Mouse (Mus musculus) adrenal gland, postnatal 25 days (tissue): ENCODE measurements around the gene Crhr2. TPM values are rescaled to one million over a fixed set of nuclear protein-coding genes. Genes with fewer than 3 reads are reported as not detected.

Experiments
- DNase-seq: peaks from one replicate; pipeline ENCODE4 v3.0.0; 2021; ENCODE audit warnings: mixed read lengths
- long read RNA-seq: library from polyadenylated mRNA; stranded (forward); transcript quantifications from one replicate; pipeline ENCODE4 v2.0.0, GENCODE M21; 2021
- total RNA-seq: library from RNA; stranded (reverse); gene quantifications from 2 replicates; pipeline ENCODE4 v1.2.3, GENCODE M21; 2021

Gene Crhr2
- not detected in 2 replicates for total RNA-seq
- long read RNA-seq: 0 reads

DNA sequence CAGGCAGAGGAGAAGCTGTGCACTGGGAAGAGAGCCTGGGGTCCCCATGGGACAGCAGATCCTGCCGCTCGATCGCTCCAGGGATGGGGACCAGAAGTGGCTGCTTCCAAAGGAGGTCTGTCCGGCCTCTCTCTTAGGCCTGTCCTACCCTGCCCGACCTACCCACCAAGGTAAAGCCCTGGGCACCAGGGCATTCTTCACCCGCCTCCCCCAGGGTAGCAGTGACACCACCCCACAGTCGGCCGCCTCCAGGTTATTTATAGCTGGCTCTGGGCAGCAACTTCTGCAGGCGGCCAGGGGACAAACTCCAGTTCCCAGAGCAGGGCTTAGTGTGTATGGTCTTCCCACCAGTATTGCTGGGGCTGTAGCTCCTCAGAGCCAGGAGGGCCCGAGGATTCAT, at the start of gene Crhr2:
Gene Crhr2, minus strand, starts transcription at position 223 of the 400 bp plus-strand sequence.
- no peak for DNase-seq

DNA sequence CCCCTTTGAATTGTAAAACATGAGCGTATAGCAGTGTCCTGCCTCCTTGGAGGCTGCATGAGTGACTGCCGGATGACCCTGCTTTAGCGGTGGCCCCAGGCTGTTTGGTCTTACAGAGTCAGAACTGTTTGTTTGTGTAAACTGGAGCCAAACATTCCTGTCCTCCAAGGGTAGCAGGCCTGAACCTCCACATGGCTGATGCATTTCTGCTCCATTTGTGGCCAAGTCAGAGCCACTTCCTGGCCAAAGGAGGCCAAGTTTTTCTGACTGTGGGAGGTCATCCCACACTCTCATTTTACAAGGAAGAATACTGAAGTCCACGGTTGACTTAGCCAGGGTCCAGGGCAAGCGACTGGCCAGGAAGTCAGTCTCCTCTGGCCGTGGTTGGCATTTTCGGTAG, 46.7 kb upstream of the Crhr2 start:
- DNase-seq: no peak

DNA sequence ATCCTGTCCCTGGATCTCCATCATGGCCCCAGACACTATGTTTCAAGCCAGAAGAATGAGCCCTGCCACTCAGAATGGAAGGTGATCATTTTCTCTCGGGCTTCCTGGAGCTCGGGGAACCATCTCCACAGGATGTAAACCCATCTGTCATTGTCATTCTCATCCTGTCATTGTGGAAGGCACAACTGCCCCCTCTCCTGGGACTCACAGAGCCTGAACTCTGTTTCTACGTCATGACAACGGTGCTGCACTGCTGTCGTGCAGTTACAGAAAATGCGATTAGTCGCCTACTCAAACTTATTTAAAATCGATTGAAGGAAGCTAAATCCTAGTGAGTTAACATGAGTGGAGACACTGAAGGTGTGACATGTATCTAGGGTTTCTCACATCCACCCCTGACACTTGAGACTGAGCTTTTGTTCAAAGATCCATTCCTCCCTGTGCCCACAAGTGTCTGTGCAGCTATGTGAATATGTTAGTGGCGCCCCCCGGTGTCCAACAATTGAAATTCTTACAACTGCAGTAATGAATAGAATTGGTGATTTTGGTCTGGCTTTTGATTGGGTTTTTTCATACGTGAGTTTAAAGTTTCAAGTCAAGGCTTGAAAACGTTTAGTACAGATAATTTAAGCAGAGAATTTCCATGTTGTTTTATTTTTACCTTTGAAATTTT, 44.4 kb upstream of the Crhr2 start:
- DNase-seq: peak; percentile 28

DNA sequence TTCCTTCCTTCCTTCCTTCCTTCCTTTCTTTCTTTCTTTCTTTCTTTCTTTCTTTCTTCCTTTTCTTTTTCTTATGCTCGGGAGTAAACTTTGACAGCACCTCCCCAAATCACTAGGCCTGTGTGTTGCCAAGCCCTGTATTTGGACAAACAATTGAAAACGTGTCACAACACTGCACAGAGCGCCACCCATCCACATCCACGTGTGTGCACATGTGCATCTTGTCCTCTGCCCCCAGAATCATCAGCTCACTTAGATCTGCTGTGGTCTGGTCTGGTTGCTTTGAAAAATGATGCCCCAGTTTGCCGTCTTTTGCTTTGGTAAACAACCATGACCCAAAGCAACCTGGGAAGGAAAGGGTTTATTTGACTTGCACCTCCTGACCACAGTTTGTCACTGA, 43.1 kb upstream of the Crhr2 start:
- no peak for DNase-seq

DNA sequence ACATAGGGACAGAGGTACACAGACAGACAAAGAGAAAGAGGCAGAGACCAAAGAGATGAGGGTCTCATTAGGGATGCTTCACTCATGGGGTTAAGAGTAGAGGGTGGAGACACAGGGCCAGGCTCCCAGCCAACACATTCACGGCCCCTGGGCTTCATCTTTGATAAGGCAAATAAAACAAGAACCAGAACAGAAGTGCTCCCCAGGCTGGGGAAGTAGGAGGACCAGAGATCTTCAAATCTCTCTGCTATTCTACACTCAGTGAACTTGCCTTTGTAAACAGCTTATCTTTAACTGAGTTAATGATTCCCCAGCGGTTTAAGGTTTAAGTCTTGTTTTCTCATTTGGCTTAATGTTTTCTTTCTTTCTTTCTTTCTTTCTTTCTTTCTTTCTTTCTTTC, 42.6 kb upstream of the Crhr2 start:
- no peak for DNase-seq

DNA sequence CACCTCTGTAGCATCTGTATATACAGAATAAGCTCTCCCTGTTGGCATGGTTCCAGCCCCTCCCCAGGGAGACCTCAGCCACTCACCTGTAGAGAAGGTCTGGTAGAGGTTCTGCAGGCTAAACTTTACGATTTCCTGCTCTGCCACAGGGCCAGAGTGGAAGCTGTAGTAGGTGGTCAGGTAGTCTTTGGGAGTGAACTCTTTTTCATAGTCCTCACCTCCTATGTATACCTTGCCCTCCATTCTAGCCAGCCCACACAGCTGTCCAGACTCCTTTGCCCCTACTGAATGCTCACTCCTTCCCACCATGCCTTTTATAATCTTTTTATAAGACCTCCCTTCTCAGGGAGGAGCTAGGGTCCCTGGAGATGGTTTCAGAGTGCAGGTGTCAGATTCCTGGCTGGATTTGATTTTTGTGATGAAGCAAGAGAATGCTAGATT, 41.9 kb upstream of the Crhr2 start, which contains the start of gene Inmt:
Gene Inmt, minus strand, starts transcription at position 303 of the 441 bp plus-strand sequence.
- DNase-seq: no peak

DNA sequence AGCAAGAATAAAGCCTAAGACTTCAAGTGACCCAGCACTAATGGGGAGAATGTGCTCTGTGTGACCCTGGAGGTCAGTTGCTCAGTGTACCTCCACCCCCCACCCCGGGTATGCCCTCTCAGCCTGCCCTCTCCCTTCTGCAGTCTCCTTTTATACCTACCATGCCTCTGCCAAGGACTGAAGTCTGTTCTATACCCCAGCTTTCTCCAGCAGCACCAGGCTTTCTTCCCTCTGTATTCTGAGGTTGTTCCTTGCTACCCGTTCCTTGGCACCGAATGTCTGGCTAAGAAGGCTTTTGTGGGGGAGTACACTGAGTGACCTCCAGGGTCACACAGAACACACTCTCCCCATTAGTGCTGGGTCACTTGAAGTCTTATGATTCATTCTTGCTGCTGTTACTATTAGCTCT, 41.1 kb upstream of the Crhr2 start:
- no peak for DNase-seq

DNA sequence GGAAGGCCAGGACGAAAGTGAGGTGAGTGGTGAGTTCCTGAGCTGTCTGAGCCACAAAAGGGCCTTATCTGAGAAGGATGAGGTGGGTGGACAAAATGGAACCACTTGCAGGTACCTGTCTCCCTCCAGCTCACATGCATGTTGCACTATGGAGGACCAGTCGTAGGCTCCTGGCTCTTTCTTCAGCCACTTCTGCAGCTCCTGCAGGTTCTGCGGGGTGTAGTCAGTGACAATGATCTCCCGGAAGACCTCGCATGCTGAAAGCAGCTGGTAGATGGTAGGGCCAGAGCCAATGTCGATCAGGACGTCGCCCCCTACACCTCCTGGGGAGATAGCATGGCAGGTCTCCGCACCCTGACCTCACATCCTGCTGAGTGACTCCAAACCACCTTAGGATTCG, 40.4 kb upstream of the Crhr2 start:
- DNase-seq: no peak

DNA sequence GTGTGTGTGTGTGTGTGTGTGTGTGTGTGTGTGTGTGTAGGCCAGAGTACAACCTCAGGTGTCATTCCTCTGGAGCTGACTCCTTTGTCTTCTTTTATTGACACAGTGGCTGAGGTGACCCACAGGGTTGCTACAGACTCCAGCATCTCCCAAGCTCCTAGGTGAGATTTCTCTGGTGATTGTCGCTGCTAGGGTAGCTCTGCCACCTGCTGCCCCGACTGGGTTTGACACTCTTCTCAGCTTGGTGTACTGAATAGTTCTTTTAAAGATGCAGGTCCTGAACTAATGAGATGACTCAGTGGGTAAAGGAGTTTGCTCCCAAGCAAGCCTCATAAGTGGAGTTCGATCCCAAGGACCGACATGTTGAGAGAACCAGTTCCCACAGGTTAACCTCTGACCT, 38.8 kb upstream of the Crhr2 start:
- no peak for DNase-seq

DNA sequence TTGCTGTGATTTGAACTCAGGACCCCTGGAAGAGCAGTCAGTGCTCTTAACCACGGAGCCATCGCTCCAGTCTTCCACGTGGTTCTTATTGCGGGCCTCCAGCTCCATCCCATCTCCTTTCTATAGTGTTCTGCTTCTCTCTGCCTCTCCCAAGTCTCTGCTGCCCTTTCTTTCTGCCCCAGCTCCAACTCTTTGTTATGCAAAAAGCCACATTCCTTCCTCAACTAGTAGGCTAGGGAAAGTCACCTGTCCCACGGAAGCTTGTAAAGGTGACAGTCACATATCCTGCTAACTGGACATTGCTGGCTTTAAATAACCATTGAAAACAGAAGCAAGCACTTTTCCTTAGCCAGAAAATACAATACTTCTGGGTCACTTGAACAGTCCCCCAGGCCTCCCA, 37.0 kb upstream of the Crhr2 start:
- no peak for DNase-seq

DNA sequence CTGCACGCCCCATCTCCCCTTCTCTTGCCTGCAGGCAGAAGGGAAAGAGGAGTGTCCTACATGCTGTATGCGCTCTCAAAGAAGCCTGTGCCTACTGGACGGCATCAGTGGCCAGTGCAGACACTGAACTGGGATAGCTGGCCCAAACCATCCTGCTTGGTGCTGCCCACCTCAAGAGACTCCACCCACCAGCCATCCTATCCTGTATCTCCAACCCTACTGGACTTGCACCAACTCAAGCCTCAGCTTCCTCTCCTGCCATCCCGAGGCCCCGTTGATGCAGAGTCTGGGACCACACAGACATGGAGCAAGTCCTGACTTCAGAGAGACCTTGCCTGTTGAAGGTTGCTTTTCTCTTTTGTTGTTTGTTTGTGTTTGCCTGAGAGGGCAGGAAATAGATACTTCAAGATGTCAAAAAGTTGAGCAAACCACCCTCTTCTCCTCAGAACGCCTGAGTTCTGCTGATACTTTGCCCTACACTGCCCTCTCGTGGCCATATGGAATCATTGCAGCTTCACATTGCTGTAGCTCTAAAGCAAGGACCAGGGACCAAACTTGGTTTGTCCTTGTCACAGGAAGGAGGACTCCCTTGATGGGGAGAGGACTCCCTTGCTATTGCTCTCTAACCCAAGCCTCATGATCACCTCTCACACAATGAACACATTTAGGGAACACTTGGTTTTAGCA, 34.1 kb upstream of the Crhr2 start:
- peak; percentile 62 for DNase-seq

DNA sequence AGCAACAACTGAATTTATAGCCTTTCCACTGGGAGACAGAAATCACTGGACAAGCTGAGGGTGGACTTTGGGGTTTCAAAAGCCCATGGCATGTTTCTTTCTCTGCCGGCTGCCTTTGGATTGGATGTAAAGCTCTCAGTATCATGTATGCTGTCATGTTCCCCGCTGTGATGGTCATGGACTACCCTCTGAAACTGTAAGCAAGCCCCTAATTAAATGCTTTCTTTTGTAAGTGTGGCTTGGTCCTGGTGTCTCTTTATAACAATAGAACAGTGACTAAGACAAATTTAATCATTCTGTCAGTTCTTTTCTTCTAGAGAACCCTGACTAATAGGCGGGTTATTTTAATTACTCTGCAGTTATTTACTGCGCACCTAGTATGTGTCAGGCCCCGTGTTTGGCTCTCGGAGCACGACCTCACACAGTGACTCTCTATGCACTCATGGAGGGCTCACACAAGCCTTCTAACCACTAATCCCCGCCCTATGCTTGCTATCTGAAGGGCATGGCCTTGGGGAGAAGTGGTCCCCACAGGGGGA, 30.3 kb upstream of the Crhr2 start:
- no peak for DNase-seq

DNA sequence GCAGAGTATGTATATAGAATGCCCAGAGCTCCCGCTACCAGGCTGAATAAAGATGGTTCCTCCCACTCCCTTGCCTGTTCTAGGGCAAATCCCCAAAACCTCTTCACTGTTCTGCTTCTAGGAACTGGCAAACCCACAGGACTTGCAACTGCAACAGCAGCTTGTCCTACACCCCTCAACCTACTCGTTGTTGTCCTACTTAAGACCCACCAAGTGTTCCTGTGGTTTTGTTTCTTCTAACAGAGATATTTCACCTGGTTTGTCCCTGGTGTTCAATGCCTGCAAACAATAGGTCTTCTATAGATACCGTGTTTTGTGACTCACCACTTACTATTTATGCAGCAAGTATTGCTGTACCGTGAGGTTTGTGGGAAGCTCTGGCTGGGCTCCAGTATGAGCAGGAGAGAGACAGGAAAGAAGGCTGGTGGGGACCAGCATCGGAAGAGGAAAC, 28.5 kb upstream of the Crhr2 start:
- no peak for DNase-seq

DNA sequence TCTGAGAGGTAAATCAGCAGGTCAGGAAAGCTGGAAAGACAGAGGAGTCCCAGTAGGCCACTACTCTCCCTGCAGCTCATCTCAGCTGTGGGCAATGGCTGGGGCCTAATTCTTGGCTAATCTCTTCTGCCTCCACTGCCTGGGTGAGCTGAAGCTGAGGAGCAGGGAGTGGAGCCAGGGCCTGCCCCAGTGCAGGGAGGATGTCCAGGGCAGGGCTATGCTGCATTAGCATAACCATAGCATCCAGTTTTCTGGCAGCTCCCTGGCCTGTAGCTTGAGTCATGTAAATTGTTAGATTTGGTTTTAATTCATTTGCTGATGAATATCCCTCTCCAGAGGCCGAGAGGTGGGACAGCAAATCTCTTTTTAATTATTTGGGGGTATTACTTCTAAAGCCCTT, 26.4 kb upstream of the Crhr2 start:
- DNase-seq: no peak

DNA sequence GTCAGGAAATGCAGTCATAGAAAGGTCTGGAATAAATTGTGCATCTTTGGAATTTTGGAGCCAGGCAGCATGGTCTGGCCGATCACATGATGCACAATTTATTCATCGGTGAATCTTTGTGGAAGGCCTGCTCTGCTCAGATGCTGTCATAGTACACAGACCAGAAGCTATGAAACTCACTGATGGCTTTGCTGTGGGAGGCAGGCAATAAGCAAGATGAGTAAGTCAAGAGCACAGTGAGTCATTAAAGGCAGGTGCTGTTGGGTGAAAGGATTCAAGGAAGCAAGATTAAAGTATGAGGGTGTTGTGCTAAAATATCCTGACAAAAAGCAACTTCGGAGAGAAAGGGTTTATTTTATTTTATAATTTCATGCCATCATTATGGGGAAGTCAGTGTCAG, 19.4 kb upstream of the Crhr2 start:
- DNase-seq: no peak

DNA sequence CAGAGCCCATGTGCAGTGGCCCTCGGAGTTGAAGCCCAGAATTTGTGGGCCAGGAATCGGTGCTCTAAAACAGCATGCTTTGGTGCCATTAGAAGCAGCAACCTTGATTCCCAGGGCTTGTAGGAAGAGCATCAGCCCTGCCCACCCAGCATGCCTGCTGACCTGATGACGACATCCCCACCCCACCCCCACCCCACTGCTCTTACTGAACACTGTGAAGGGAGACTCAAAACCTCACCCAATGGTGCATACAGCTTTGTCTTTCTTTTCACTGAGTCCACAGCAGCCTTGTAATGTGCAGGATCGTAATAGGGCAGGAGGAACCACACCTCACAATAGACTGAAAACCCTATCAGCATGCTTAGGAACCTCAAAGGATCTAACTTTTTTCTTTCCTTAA, 13.3 kb upstream of the Crhr2 start:
- DNase-seq: no peak

DNA sequence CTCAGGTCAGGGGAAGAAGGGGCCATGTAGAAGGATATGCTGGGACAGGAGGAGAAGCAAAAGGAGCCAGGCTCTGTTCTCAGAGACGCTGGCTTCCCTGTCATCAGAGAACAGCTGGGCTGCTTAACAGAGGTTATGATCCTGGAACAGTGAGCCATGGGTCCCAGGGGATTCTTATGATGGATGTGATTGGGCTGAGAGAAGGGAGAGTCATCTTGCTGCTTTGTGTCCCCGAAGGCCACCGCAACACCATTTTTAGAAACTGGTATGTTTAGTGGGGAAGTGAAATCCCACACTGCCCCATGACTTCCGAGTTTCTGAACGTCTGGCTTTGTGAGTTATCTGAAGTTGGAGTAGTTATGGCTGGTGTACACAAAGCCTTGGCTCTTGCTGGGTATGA, 12.5 kb upstream of the Crhr2 start:
- DNase-seq: no peak

DNA sequence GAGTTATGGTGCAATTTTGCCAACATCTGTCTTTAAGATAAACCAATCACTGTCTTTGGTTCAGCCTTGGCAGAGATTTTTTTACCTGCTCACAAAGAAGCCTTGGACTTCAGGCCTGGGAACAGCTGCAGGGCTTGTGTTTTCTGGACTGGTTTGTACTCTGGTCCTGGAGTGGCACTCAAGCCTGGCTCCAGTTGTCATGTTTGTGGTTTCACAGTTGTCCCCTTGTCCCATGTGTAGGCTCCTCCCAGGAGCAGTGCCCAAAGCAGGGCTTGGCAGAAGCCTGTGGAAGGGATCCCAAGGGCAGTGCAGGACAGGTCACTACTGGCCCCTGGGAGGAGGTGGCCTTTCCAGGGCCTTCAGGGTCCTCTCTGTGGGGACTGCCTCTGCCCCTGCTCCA, 5.5 kb upstream of the Crhr2 start:
- no peak for DNase-seq

DNA sequence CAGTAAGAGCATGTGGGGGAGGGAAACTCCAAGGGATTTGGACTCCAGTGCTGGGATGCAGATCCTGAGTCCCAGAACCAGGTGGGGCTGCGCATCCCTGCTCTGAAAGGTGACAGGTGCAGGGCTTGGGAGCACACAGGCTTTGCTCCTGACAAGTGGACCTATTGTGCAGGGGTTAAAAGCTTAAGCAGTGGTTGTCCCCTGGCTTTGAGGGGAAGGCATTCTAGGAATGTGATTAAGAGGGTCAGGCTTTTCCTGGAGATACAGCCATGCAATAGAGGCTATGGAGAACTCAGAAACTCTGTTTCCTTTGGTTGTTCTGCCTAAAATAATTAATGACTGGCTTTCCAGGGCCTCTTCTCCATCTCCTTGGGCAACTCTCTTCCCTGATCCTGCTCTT, 609 bp upstream of the Crhr2 start:
- DNase-seq: no peak

DNA sequence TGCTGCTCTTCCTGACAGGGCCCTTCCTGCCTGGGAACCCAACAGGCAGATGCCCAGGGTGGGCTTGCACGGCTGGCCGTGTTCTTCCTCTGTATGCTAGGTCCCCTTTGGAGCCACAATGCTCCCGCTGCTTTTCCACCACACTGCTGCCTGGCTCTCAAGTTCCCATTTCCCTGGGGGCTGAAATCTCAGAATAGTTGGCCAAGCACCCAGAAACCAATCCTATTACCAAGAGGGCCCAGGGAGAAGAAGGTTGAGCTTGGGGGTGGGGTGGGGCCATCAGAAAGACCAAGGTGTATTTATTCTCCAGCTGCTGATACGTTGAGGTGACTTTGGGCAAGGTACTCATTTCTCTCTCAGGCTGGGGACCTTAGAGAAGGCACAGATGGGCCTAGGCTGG, 1.5 kb downstream of the Crhr2 start:
- DNase-seq: no peak

DNA sequence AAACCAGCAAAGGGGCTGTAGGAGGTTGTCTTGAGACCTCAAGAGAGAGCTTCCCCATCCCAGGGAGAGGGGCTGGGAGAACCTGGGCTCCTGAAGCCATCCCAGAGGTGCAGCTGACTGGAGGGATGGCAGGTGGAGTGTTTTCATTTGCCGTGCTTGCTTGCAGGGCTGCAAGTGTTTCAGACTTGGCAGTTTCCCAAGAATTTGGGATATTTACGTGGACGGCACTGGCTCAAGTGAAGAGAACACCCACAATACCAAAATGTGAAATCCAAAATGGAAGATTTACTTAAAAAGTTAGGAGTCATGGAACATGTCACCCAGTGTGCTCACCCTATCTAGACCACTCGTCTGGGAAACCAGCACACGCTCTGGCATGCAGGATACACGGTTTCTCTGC, 2.2 kb downstream of the Crhr2 start:
- DNase-seq: no peak

DNA sequence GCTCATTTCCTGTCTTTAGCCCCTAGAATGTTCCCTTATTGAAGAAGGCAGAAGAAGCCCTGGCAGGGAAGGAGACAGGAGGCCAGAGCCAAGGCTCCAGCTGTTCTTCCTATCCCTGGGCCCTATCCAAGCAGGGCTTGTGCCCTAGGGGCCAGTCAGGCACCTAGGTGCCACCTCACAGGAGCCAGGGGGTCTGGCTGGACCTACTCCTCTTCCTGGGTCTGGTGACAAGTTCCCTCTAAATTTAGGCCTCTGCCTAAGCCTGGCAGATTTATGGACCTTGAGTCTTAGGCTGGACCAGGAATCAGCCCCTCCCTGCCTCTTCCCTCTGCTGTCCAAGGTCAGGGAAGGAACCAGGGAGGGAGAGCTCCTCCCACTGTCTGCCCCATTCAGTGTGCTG, 4.4 kb downstream of the Crhr2 start:
- DNase-seq: no peak

DNA sequence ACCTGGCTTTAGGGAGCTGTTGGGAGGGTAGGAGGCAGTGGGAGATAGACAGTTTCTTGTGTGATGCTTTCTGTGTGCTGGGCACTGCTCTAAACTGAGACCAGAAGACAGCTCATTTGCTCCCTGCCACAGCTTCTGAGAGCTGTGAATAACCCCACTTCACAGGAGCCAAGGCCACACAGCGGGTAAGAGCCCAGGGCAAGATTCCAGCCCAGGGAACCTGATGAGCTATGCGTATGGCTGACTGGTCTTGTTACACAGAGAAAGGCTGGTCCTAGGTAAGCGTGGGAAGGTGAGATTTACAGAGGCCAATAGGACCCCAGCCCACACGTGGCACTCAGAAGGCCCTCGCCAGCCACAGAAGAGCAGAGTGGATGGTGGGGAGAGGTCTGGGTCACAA, 6.2 kb downstream of the Crhr2 start:
- no peak for DNase-seq

DNA sequence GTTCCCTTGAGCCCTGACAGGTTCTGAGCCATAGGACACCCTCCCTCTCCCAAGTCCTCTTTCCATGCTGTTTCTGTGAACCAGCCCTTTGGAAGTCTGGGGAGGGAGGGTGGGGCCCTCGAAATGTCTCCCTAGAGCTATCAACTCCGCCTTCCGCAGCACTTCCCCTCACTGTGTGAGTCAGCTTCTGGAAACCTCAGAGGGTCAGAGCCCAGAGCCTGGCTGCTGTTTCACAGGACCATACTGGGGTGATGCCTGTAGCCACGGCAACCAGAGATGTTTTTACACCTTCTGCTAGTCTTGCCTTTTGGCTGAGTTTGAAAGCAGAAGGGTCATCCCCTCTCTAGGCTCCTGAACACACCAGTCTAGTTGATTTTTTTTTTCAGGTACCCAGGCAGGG, 9.8 kb downstream of the Crhr2 start:
- no peak for DNase-seq
